Mouse (Mus musculus): ENCODE data around the gene 6330409D20Rik.

6330409D20Rik gene

GRCm38 (mm10) chr2:32694691-32695090 lies 46.1 kb downstream of the 6330409D20Rik start:
- DNase-seq (ENCODE audit: low spot score) = no peak

- DNase-seq (ENCODE audit: low spot score) = peak; percentile 94
Observed at GRCm38 (mm10) chr2:32693823-32694411, 46.9 kb downstream of the 6330409D20Rik start.

- no peak for DNase-seq (ENCODE audit: low spot score)
Observed at GRCm38 (mm10) chr2:32693282-32693681, 47.5 kb downstream of the 6330409D20Rik start.

- no peak for DNase-seq (ENCODE audit: low spot score)
Observed at GRCm38 (mm10) chr2:32692496-32692895, 48.3 kb downstream of the 6330409D20Rik start.

GRCm38 (mm10) chr2:32691041-32691440 lies 49.8 kb downstream of the 6330409D20Rik start:
- no peak for DNase-seq (ENCODE audit: low spot score)

- DNase-seq (ENCODE audit: low spot score) = peak; percentile 89
Observed at GRCm38 (mm10) chr2:32689420-32689819, 51.4 kb downstream of the 6330409D20Rik start.

GRCm38 (mm10) chr2:32687562-32687961 lies 53.3 kb downstream of the 6330409D20Rik start:
- no peak for DNase-seq (ENCODE audit: low spot score)

- no peak for DNase-seq (ENCODE audit: low spot score)
Observed at GRCm38 (mm10) chr2:32686640-32687039, 54.2 kb downstream of the 6330409D20Rik start.

- DNase-seq (ENCODE audit: low spot score) = no peak
Observed at GRCm38 (mm10) chr2:32685807-32686206, 55.0 kb downstream of the 6330409D20Rik start.

- no peak for DNase-seq (ENCODE audit: low spot score)
Observed at GRCm38 (mm10) chr2:32684681-32685428, 56.0 kb downstream of the 6330409D20Rik start.

- no peak for DNase-seq (ENCODE audit: low spot score)
Observed at GRCm38 (mm10) chr2:32683701-32684100, 57.1 kb downstream of the 6330409D20Rik start.

- no peak for DNase-seq (ENCODE audit: low spot score)
Observed at GRCm38 (mm10) chr2:32682721-32683417, 57.9 kb downstream of the 6330409D20Rik start.

Measured in ovary, postnatal 14 days (tissue).